Mouse (Mus musculus) embryonic stem cell, embryonic (primary cell): Measurements from ENCODE around the gene Armc6.

Experiments used
- CTCF ChIA-PET, 4 experiments: fragments of 300-600 bp in 2 of 4; fragments of 350-600 bp in 2 of 4; sonication (Branson Sonifier 250); formaldehyde crosslinking; loops; one replicate each; lab custom pipeline; 2022; ENCODE audit warnings: inconsistent platforms in 2 of 4; lab: Charles Lee
- POLR2A ChIA-PET, 4 experiments: fragments of 300-600 bp in 2 of 4; fragments of 350-600 bp in 2 of 4; sonication (Branson Sonifier 250); formaldehyde crosslinking; loops; one replicate each; lab custom pipeline; 2022; ENCODE audit warnings: antibody characterized with exemption in 4 of 4, inconsistent platforms in 1 of 4; lab: Charles Lee

The Armc6 gene

GRCm38 (mm10) chr8:70257456-70257855 is 23.2 kb upstream of the Armc6 start:
- POLR2A ChIA-PET = interaction anchor here in 2 of 4 experiments (0.9 to 2.8 kb wide), 12 partner anchors 9 to 45 kb away, joined by 3 to 9 read pairs (median 4); no protein-coding TSS in a partner anchor
- CTCF ChIA-PET = interaction anchor here in 2 of 4 experiments (0.6 to 2.1 kb wide), 4 partner anchors 12 to 262 kb away, joined by 3 to 7 read pairs (median 3); no protein-coding TSS in a partner anchor

- CTCF ChIA-PET = interaction anchor here in 1 of 4 experiments (1.0 to 1.4 kb wide), 3 partner anchors 13 to 54 kb away, joined by 3 read pairs; no protein-coding TSS in a partner anchor
- POLR2A ChIA-PET = interaction anchor here in 1 of 4 experiments (0.6 to 1.7 kb wide), 3 partner anchors 12 to 276 kb away, joined by 4 to 5 read pairs (median 4); no protein-coding TSS in a partner anchor
Observed at GRCm38 (mm10) chr8:70254628-70255027, 20.4 kb upstream of the Armc6 start.

GRCm38 (mm10) chr8:70247841-70248240 is 13.6 kb upstream of the Armc6 start:
- ChIA-PET POLR2A (interaction anchor here in 3 of 4 experiments (0.6 to 1.5 kb wide), 5 partner anchors 10 to 84 kb away, joined by 3 to 10 read pairs (median 3); no protein-coding TSS in a partner anchor), CTCF (no interaction called here)

DNA sequence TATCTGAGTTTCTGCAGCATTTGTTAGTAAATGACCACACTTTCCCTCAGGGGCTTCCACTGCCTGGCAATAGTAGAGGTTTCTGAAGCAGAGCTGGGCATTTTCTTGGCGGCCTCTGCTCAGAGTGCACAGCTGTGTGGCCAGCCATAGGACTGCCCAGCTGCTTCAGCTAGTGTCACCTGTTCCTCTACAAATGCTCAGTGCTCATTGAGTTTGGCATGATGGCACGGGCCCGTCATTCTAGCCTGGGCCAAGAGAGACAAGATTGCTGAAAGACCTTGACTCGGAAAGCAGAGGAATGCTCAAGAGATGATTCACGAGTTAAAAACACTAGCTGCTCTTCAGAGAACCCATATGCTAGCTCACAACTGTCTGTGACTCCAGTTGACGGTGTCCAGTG is 12.4 kb upstream of the Armc6 start:
- CTCF ChIA-PET = no interaction called here
- POLR2A ChIA-PET = interaction anchor here in 3 of 4 experiments (0.6 to 1.7 kb wide), 7 partner anchors 8 to 176 kb away, joined by 3 to 9 read pairs (median 4); no protein-coding TSS in a partner anchor

DNA sequence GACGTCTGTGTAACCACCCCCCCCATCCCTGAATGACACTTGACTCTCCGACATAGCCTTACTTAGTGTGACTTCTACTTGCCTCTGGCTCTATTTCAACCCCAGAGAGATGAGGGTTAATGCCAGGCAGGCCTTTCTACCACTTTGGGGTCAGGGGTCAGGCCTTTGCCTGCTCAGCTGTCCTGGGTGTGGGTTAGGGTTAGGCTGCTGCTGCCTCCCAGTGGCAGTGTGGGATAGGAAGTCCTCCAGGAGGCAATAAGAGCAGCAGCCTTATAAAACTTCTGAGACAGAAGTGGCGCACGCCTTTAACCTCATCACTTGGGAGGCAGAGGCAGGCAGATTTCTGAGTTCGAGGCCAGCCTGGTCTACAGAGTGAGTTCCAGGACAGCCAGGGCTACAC is 6.4 kb upstream of the Armc6 start:
- ChIA-PET POLR2A (interaction anchor here in 3 of 4 experiments (0.6 to 1.7 kb wide), 6 partner anchors 12 to 1022 kb away, joined by 3 to 8 read pairs (median 5); partner anchors contain the start of gene Slc25a42 (in 2 of the 3)), CTCF (interaction anchor here in 1 of 4 experiments (0.8 kb wide), 1 partner anchor 228 kb away, joined by 4 read pairs; no protein-coding TSS in a partner anchor)

GRCm38 (mm10) chr8:70237842-70238241 is 3.6 kb upstream of the Armc6 start:
- ChIA-PET CTCF (no interaction called here), POLR2A (interaction anchor here in 2 of 4 experiments (0.8 to 3.3 kb wide), 7 partner anchors 8 to 108 kb away, joined by 3 to 22 read pairs (median 4); partner anchors contain the start of gene Slc25a42 (in 1 of the 2))

DNA sequence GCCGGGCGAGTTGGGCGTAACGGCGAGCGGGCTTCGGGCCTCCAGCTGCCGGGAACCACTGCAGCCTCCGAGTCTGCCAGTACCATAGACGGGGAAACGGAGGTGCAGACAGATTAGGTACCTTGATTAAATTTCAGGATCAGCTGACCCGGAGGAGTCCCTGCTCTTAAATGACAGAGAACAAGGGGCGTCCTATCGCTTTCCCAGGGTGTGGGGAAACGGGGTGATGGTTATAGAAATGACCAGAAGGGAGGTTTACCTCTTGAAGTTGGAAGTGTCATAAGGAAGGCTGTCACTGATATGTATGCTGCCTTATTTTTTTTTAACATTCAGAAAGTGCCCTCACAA is 489 bp upstream of the Armc6 start:
- ChIA-PET POLR2A (interaction anchor here in 2 of 4 experiments (0.9 to 3.3 kb wide), 5 partner anchors 22 to 118 kb away, joined by 3 to 22 read pairs (median 3); partner anchors contain the start of genes Cope (in 1 of the 2), Ddx49 (in 1 of the 2), Slc25a42 (in 1 of the 2) and Upf1 (in 1 of the 2)), CTCF (no interaction called here)

DNA sequence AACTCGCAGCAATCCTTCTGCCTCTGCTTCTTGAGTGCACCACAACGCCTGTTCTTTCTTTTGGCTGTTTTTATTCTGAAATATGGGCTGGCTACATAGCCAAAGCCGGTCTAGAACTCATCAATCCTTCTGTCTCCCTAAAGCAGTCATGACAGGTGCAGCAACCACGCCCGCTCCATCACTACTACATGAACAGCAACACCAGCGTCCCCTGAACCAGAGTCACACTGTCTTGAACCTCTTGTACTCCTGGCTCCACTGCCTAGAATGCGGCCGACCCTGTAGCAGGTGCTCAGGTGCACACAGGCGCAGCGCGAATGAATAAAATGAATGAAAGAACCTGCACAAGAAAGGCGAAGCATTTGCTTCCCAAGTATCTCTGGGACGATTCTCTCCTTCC is 660 bp downstream of the Armc6 start:
- POLR2A ChIA-PET = interaction anchor here in 1 of 4 experiments (0.6 to 1.3 kb wide), 4 partner anchors 21 to 102 kb away, joined by 3 to 5 read pairs (median 3); partner anchors contain the start of genes Cope, Ddx49 and Slc25a42
- CTCF ChIA-PET = no interaction called here

GRCm38 (mm10) chr8:70230837-70231236 is 3.4 kb downstream of the Armc6 start:
- POLR2A ChIA-PET = interaction anchor here in 3 of 4 experiments (0.6 to 1.9 kb wide), 4 partner anchors 10 to 137 kb away, joined by 3 to 6 read pairs (median 5); partner anchors contain the start of gene Slc25a42 (in 2 of the 3)

DNA sequence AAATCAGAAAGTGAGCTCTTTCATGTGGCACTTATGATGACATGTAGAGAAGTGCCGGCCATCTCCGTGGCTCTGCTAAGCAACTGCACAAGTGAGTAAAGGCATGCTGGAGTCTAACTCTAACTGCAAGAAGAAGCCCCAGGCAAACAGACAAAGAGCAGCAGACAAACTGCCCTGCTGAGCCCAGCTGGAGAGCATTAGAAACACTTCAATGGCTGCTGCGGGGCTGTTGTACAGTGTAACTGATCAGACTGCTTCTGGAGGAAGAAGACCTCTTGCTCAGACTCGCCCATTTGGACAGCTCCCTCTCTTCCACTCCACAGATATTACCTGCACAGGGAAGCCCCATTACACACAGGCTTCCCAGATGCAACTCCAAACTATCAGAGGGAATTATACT is 6.3 kb downstream of the Armc6 start:
- CTCF ChIA-PET = interaction anchor here in 2 of 4 experiments (0.6 kb wide), 2 partner anchors 205 to 224 kb away, joined by 3 to 6 read pairs; no protein-coding TSS in a partner anchor

More at GRCm38 (mm10) chr8:70230837-70231236, 3.4 kb downstream of the Armc6 start:
- CTCF ChIA-PET = interaction anchor here in 2 of 4 experiments (0.6 kb wide), 2 partner anchors 18 to 99 kb away, joined by 3 read pairs; partner anchors contain the start of gene Gdf1 (in 1 of the 2)

GRCm38 (mm10) chr8:70223341-70223740 is 10.9 kb downstream of the Armc6 start:
- ChIA-PET CTCF (interaction anchor here in 3 of 4 experiments (0.5 to 3.7 kb wide), 7 partner anchors 11 to 152 kb away, joined by 3 to 21 read pairs (median 4); partner anchors contain the start of gene Slc25a42 (in 1 of the 3)), POLR2A (interaction anchor here in 3 of 4 experiments (0.5 to 2.4 kb wide), 6 partner anchors 9 to 253 kb away, joined by 3 to 21 read pairs (median 4); partner anchors contain the start of gene Slc25a42 (in 2 of the 3))

More for the DNA sequence above, 6.3 kb downstream of the Armc6 start:
- POLR2A ChIA-PET = interaction anchor here in 2 of 4 experiments (0.6 to 2.2 kb wide), 3 partner anchors 9 to 52 kb away, joined by 3 to 6 read pairs (median 5); partner anchors contain the start of gene Slc25a42 (in 1 of the 2)

DNA sequence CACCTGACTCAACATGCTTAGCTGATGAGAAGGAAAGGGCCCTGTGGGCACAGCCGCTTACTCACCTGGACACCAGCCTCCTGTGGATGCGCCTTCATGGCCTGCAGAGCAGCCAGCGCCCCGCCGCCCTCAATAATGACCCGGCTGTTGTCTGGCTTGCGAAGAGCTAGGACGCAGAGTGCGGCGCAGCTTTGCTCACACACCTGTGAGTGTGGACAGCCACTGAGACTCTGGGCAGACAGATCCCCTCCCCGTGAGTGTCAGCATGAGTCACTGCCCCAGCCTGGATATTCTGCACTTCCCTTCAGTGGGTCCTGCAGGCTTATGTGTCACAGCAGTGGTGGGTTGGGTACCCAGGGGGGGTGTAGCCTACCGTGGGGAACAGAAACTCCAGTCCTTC is 12.2 kb downstream of the Armc6 start:
- POLR2A ChIA-PET = interaction anchor here (0.6 to 2.3 kb wide), 9 partner anchors 8 to 1630 kb away, joined by 3 to 21 read pairs (median 4); partner anchors contain the start of genes Slc25a42 (in 2 of the 4) and Tmem161a (in 1 of the 4)
- CTCF ChIA-PET = interaction anchor here in 2 of 4 experiments (0.8 to 3.7 kb wide), 5 partner anchors 10 to 139 kb away, joined by 3 to 21 read pairs (median 3); partner anchors contain the start of gene Slc25a42 (in 1 of the 2)

DNA sequence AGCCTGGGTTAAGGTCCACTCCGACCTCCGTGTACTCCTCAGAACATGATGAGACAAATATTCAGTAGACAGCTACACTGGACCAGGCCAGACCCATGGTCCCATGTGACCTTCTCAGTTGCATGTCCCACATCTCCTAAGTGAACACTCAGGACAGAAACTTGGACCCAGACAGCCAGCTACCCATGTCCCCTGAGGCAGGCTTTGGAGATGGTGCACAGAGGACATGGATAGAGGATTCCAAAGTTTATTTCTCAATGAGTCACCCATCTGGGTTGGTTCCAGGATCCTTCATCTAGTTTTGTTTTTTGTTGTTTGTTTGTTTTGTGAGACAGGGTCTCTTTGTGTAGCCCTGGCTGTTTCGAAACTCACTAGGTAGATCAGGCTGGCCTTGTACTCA is 13.4 kb downstream of the Armc6 start:
- ChIA-PET POLR2A (interaction anchor here in 2 of 4 experiments (0.9 to 2.3 kb wide), 10 partner anchors 8 to 290 kb away, joined by 3 to 21 read pairs (median 5); partner anchors contain the start of genes Slc25a42 (in 2 of the 2), Nr2c2ap (in 1 of the 2), Tmem161a (in 1 of the 2) and Uba52 (in 1 of the 2)), CTCF (interaction anchor here in 1 of 4 experiments (3.7 kb wide), 1 partner anchor 9 kb away, joined by 21 read pairs; the partner anchor contains the start of gene Slc25a42)

DNA sequence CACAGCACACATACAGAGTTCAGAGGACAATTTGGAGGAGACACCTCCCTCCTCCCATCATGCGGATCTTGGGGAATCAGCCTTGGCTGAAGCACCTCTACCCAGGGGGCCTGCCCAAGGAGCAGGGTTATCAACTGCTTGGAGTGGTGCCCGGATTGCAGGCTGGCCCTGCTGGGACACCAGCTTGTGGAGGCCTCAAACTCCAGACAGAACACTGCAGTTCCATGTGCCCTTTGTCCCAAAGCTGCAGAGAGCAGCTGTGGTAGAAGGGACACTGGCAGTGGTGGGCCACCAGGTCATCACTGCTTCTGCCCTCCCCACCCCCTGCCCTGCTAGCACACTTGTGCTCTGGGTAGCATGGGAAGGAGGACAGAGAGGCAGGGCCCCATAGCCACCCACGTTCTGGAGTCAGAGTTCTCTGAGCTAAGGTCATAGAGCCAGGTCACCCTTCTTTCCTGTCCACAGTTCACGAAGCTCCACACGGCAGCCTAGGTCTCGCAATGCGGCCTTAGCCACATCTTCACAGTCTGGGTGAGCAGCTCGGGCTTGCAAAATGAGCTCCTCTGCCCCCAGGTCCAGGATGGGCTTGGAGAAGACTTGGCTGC is 13.9 kb downstream of the Armc6 start:
- ChIA-PET CTCF (interaction anchor here in 2 of 4 experiments (0.6 to 3.7 kb wide), 2 partner anchors 8 to 418 kb away, joined by 3 to 21 read pairs; partner anchors contain the start of gene Slc25a42 (in 1 of the 2)), POLR2A (interaction anchor here in 2 of 4 experiments (0.8 to 1.8 kb wide), 9 partner anchors 8 to 290 kb away, joined by 3 to 7 read pairs (median 4); partner anchors contain the start of genes Nr2c2ap (in 1 of the 2), Slc25a42 (in 1 of the 2), Tmem161a (in 1 of the 2) and Uba52 (in 1 of the 2))

GRCm38 (mm10) chr8:70219107-70219684 is 15.1 kb downstream of the Armc6 start:
- ChIA-PET CTCF (interaction anchor here in 1 of 4 experiments (1.2 kb wide), 1 partner anchor 25 kb away, joined by 3 read pairs; no protein-coding TSS in a partner anchor), POLR2A (interaction anchor here in 3 of 4 experiments (0.6 to 1.3 kb wide), 5 partner anchors 9 to 177 kb away, joined by 3 to 7 read pairs (median 4); no protein-coding TSS in a partner anchor)

- POLR2A ChIA-PET = no interaction called here
- CTCF ChIA-PET = no interaction called here
Observed at GRCm38 (mm10) chr8:70217441-70217840, 16.8 kb downstream of the Armc6 start.

DNA sequence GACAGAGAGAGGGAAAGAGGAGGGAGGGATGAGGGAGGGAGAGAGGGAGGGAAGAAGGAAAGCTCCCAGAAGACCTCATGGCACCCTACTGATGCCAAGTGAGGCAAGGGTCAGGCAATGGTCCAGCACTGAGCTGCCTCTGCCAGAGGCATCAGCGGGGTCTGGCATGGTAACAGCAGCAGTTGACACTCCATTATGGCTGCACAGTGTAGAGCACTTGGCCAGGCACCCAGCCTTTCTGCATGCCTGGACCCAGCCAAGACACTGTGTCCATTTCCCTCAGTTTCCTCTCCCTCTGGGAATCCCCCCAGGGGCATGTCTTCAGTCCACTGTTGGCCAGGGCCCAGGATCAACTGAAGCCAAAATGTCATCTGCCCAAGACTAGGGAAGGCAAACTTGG is 17.7 kb downstream of the Armc6 start:
- ChIA-PET POLR2A (interaction anchor here in 2 of 4 experiments (0.7 to 0.9 kb wide), 2 partner anchors 88 to 163 kb away, joined by 3 to 4 read pairs; no protein-coding TSS in a partner anchor), CTCF (no interaction called here)
